Mouse (Mus musculus) heart, embryonic 12.5 days (tissue): ENCODE results near the gene Ank2. TPM values are rescaled to one million over a fixed set of nuclear protein-coding genes. Genes with fewer than 3 reads are reported as not detected.

ENCODE experiments used
- ATAC-seq: fragments of 200-750 bp; cut with Nextera tagmentation; 2 replicates; pipeline ENCODE4 v1.8.0; 2017; ENCODE audit warnings: moderate TSS enrichment, moderate library complexity; ENCODE audit not compliant: insufficient number of reproducible peaks, low FRiP score
- H3K27ac ChIP-seq: fragments of 300-500 bp; sonication (generic); 2 replicates; pipeline ENCODE4 v1.5.1; 2016; ENCODE audit warnings: mild to moderate bottlenecking, moderate library complexity; ENCODE audit not compliant: poor library complexity, severe bottlenecking
- H3K27me3 ChIP-seq: fragments of 300-500 bp; sonication (generic); replicated peaks from 2 replicates; pipeline ENCODE4 v1.6.1; 2016; ENCODE audit warnings: mild to moderate bottlenecking, moderate library complexity
- H3K36me3 ChIP-seq: fragments of 300-500 bp; sonication (generic); 2 replicates; pipeline ENCODE4 v1.6.1; 2016; ENCODE audit warnings: mild to moderate bottlenecking, moderate library complexity
- H3K4me1 ChIP-seq: fragments of 300-500 bp; sonication (generic); replicated peaks from 2 replicates; pipeline ENCODE4 v1.6.1; 2016; ENCODE audit warnings: mild to moderate bottlenecking
- H3K4me2 ChIP-seq: fragments of 300-500 bp; sonication (generic); 2 replicates; pipeline ENCODE4 v1.6.1; 2016; ENCODE audit warnings: mild to moderate bottlenecking, moderate library complexity
- H3K4me3 ChIP-seq: fragments of 300-500 bp; sonication (generic); 2 replicates; pipeline ENCODE4 v1.5.1; 2016; ENCODE audit warnings: mild to moderate bottlenecking
- H3K9ac ChIP-seq: fragments of 300-500 bp; sonication (generic); 2 replicates; pipeline ENCODE4 v1.6.1; 2016; ENCODE audit warnings: mild to moderate bottlenecking, moderate library complexity
- H3K9me3 ChIP-seq: fragments of 300-500 bp; sonication (generic); replicated peaks from 2 replicates; pipeline ENCODE4 v1.6.1; 2016; ENCODE audit warnings: mild to moderate bottlenecking, moderate library complexity
- WGBS: fragments of 180-500 bp; shearing (Covaris S2); methylation state at CpG from one replicate; pipeline ENCODE4 v1.1.7; 2016; 5-methylcytosine and 5-hydroxymethylcytosine counted together
- polyA plus RNA-seq: library from polyadenylated mRNA; unstranded; fragments of >200 nt; fragmentation: Nextera tagmentation; extraction: Ambion mirVana; gene quantifications from 2 replicates; pipeline ENCODE4 v1.2.1, GENCODE M21; 2016

Ank2 gene
- polyA plus RNA-seq, 1 experiment from 2014 or later: 42.5 TPM

DNA sequence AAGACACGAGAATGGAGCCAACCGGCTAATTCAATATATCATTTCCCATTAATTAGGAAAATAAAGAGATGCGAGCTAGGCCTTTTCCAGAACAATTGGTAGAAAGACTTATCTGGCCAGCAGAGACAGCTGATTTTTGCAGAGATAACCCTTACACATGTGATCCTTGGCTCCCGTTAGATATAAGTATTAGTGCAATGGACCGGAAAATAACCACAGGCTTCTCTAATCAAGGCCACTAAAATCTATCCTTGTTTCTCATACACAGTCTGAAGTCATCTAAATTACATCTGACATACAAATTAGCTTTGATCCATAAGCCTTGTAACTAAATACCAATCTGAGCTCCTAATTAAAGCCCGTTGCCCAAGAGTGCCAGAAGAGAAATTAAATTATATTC, 181.5 kb downstream of the Ank2 start:
- no peak overlapping the region for H3K9ac ChIP-seq
- ATAC-seq: no peak
- H3K4me3 ChIP-seq: no peak overlapping the region
- no peaks in the 10 kb centered on the region for H3K4me1 ChIP-seq
- WGBS: 88% methylated on average over 6 of the region's 6 CpGs
- H3K27ac ChIP-seq: no peak overlapping the region
- H3K36me3 ChIP-seq: no peaks in the 10 kb centered on the region
- H3K9me3 ChIP-seq: no peaks in the 10 kb centered on the region
- no peak overlapping the region for H3K4me2 ChIP-seq
- H3K27me3 ChIP-seq: no peaks in the 10 kb centered on the region

DNA sequence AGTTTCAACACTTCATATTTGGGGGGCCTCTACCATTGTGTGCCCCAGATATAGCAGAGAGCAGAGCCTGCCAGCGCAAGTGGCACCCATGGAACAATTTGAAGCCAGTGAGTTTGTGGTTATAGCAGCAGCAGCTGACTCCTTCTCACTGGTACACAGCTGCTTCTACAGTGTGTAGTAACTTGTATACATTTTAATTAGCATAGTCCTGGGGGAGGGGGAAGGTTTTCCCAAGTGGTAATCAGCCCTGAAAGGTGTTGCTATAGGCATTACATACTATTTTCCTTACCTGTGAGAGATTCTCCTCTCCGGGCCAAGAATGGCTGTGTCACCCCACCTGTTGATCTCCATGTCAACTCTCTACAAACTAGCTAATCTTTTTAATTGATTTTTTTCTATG, 182.4 kb downstream of the Ank2 start:
- H3K4me3 ChIP-seq: no peak overlapping the region
- H3K4me2 ChIP-seq: no peak overlapping the region
- ATAC-seq: no peak
- H3K9me3 ChIP-seq: no peaks in the 10 kb centered on the region
- H3K36me3 ChIP-seq: no peaks in the 10 kb centered on the region
- H3K4me1 ChIP-seq: no peaks in the 10 kb centered on the region
- H3K27ac ChIP-seq: no peak overlapping the region
- no peak overlapping the region for H3K9ac ChIP-seq
- WGBS: 92% methylated on average over 2 of the region's 2 CpGs
- no peaks in the 10 kb centered on the region for H3K27me3 ChIP-seq

DNA sequence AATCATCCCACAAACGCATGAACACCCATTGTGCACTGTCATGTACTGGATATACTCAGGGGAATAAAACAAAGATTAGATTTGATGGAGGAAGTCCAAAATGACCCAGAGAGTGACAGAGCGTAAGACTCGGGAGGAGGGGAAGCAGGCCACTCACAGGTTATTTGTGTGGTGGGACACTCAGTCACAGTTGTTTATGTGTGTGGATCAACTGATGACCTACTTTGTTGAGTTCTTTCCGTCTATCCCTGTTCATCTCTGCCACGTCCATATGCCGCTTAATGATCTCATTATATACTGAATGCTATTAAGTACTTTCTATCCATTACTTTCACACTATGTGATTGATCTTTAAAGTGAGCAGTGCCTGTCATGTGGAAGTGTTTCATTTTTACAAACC, 187.6 kb downstream of the Ank2 start:
- no peak overlapping the region for H3K4me2 ChIP-seq
- no peaks in the 10 kb centered on the region for H3K27me3 ChIP-seq
- ATAC-seq: no peak
- no peaks in the 10 kb centered on the region for H3K9me3 ChIP-seq
- no peak overlapping the region for H3K9ac ChIP-seq
- H3K36me3 ChIP-seq: no peaks in the 10 kb centered on the region
- no peak overlapping the region for H3K27ac ChIP-seq
- no peak overlapping the region for H3K4me3 ChIP-seq
- WGBS: 82% methylated on average over 6 of the region's 6 CpGs
- H3K4me1 ChIP-seq: no peaks in the 10 kb centered on the region

DNA sequence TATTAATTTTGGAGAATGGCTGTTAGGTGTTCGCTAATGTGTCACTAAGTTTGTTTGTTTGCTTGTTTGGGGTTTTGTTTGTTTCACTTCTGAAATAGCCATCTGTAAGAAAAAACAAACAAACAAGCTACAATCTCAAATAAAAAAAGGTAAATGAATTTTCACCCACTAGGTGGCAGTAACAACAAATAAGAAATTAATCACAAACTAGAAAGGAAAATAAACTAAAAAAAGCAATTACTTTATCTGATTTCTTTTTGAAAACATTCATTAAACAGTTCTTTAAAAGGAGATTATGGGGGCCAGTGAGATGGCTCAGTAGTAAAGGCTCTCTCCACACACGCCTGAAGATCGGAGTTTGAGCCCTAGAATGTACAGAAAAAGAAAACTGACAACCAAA, 189.1 kb downstream of the Ank2 start:
- H3K27ac ChIP-seq: no peak overlapping the region
- WGBS: 76% methylated on average over 3 of the region's 3 CpGs
- H3K36me3 ChIP-seq: no peaks in the 10 kb centered on the region
- H3K4me3 ChIP-seq: no peak overlapping the region
- no peak for ATAC-seq
- H3K4me2 ChIP-seq: no peak overlapping the region
- H3K27me3 ChIP-seq: no peaks in the 10 kb centered on the region
- H3K4me1 ChIP-seq: no peaks in the 10 kb centered on the region
- no peaks in the 10 kb centered on the region for H3K9me3 ChIP-seq
- H3K9ac ChIP-seq: no peak overlapping the region

DNA sequence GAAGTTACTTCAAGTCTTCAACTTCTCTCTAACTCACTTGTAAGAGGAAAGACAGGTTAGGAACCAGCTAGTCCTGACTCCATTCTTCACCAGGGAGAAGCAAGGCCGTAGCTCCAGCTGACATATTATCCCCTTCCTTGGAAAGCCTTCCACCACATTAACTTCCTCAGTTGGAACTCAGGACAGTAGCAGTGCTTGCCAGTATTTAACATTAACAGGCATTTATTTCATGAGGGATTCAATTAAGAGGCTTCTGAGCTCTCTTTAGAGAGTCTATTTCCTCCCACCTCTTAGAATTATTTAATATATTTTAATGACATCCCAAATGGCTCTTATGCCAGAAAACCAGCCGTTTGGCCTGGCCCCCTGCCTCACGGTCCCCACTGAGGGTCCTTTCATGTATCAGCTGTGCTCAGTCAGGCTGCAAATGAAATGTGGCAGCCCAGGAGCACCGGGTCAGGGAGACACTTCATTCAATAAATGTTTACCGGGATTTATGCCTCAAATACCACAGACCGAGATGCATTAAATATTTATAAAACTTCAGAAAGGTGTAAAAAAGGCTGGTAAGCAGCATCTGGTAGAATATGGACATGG, 195.1 kb downstream of the Ank2 start:
- no peaks in the 10 kb centered on the region for H3K27me3 ChIP-seq
- no peak overlapping the region for H3K9ac ChIP-seq
- no peak overlapping the region for H3K4me2 ChIP-seq
- H3K9me3 ChIP-seq: no peaks in the 10 kb centered on the region
- no peaks in the 10 kb centered on the region for H3K36me3 ChIP-seq
- WGBS: 71% methylated on average over 6 of the region's 6 CpGs
- H3K27ac ChIP-seq: no peak overlapping the region
- no peak for ATAC-seq
- no peaks in the 10 kb centered on the region for H3K4me1 ChIP-seq
- H3K4me3 ChIP-seq: no peak overlapping the region

DNA sequence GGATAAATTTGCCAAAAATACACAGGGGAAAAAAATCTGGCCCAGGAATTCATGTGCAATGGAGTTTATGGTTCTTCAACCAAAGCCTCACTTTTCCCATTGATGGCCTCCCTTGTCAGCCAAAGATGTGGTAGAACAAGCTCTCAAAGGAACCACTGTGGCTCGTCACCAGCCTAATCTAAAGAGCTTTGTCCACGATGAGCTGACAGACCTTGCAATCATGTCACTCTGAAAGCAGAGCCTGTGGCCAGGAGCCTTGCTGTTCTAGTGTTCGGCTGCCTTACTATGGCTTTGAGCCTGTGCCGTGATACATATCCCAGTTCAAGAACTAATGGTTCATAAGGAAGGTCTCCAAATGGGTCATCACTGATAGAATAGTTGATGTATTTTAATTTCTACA, 196.1 kb downstream of the Ank2 start:
- Histone ChIP-seq H3K4me3 (no peak overlapping the region), H3K9ac (no peak overlapping the region), H3K9me3 (no peaks in the 10 kb centered on the region), H3K36me3 (no peaks in the 10 kb centered on the region), H3K4me1 (no peaks in the 10 kb centered on the region), H3K4me2 (no peak overlapping the region), H3K27me3 (no peaks in the 10 kb centered on the region), H3K27ac (no peak overlapping the region)
- ATAC-seq: no peak
- 59% methylated on average over 4 of the region's 4 CpGs for WGBS

DNA sequence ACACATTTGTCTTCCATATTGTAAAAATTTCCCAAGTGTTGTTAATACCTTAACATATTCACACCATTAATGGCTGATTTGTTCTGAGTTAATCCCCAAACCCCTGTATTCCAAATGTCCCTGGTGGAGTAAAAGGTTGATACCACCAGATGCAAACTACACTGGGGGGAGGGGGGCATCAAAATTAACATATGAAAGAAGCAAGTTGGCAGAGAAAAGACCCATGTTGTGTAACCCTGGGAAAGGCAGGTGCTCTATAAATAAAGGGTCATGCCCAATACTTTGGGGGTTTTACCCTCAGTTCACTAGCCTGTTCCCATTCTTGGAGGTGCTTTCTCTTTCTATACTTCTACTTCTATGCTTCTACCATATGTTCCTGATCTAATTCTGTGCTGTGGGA, 198.4 kb downstream of the Ank2 start:
- peaks cover 12% of the 10 kb centered on the region for H3K4me1 ChIP-seq
- no peak overlapping the region for H3K4me3 ChIP-seq
- no peak overlapping the region for H3K4me2 ChIP-seq
- no peaks in the 10 kb centered on the region for H3K9me3 ChIP-seq
- ATAC-seq: no peak
- no peak overlapping the region for H3K9ac ChIP-seq
- H3K27me3 ChIP-seq: no peaks in the 10 kb centered on the region
- no peak overlapping the region for H3K27ac ChIP-seq
- H3K36me3 ChIP-seq: no peaks in the 10 kb centered on the region

DNA sequence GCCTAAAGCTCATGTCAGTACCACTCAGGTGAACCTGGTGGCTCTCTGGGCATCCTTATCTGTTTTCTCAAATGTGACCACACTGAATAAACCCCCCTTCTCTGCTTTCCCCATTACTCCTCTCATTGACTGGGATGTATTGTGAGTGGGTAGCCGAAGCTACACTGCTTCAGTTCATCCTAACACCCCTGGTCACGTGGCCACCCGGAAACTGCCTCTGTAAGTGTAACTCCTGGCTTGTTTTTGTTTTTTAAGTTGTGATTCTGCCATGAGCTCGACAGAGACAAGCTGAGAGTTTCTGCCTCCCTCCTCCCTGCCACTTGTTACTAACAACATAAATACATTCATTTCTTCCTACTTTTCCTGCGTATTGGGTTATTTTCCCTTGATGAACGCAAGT, 203.2 kb downstream of the Ank2 start:
- no peaks in the 10 kb centered on the region for H3K9me3 ChIP-seq
- no peak overlapping the region for H3K4me3 ChIP-seq
- H3K27me3 ChIP-seq: no peaks in the 10 kb centered on the region
- H3K4me2 ChIP-seq: peak overlapping the region; percentile 42
- H3K4me1 ChIP-seq: peaks cover 21% of the 10 kb centered on the region
- peak overlapping the region; percentile 18; the same call in 1 of the 2 replicates for H3K27ac ChIP-seq
- no peaks in the 10 kb centered on the region for H3K36me3 ChIP-seq
- 49% methylated on average over 6 of the region's 6 CpGs for WGBS
- no peak overlapping the region for H3K9ac ChIP-seq
- ATAC-seq: no peak

DNA sequence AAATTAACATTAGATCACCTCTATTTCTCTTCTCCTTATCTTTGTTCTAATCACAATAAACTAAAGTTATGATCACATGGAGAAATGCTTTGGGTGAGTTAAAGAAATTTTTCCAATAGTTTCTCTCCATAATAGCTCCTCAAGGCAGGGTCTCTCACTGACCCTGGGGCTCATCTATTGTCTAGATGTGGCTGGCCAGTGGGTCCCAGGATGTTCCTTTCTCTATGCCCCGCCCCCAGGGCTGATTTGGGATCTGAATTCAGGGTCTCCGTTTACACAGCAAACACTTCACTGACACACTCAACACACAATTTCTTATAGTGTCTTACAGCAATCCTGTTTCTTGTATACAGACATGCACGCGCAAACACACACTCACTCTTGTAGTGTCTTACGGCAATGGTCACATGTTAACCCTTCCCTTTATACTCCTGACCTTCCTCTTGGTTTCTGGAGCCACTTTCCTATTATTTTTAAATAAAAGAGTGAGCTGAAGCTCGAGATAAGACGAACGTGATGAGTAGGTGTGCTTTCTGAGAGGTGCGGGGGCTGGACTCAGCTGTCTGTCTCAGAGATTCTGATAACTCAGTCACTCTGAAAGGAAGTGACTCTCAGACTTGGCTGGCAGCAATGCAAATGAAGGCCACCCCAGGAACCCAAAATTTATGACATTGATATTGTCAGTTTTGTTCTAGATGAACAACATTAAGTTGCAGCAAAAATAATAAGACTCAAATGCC, 204.4 kb downstream of the Ank2 start:
- H3K36me3 ChIP-seq: no peaks in the 10 kb centered on the region
- ATAC-seq: no peak
- no peak overlapping the region for H3K27ac ChIP-seq
- WGBS: 53% methylated on average over 9 of the region's 9 CpGs
- H3K9me3 ChIP-seq: no peaks in the 10 kb centered on the region
- H3K27me3 ChIP-seq: no peaks in the 10 kb centered on the region
- no peak overlapping the region for H3K4me2 ChIP-seq
- H3K4me3 ChIP-seq: no peak overlapping the region
- no peak overlapping the region for H3K9ac ChIP-seq
- peaks cover 21% of the 10 kb centered on the region for H3K4me1 ChIP-seq

DNA sequence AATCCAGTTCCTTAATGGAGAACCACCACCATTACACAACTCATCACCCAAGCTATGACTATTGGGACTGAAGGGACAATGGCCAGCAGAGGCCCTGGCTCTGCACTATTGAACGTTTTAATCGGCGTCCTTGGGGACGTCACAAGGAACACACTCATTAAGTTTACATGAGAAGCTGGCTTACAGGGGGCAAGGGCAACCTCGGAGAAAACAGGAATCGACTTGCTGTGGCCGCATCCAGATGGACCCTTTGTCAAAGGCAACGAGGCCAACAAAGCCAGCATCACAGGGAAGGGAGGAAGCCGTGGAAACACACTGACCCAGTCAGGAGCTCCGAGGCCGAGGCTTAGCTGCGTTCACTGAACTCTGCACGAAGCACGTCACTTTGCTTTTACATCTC, 205.1 kb downstream of the Ank2 start:
- H3K9ac ChIP-seq: no peak overlapping the region
- peaks cover 21% of the 10 kb centered on the region for H3K4me1 ChIP-seq
- H3K27me3 ChIP-seq: no peaks in the 10 kb centered on the region
- WGBS: 85% methylated on average over 14 of the region's 14 CpGs
- no peak overlapping the region for H3K4me3 ChIP-seq
- no peaks in the 10 kb centered on the region for H3K36me3 ChIP-seq
- no peak overlapping the region for H3K27ac ChIP-seq
- H3K9me3 ChIP-seq: no peaks in the 10 kb centered on the region
- ATAC-seq: no peak
- no peak overlapping the region for H3K4me2 ChIP-seq

DNA sequence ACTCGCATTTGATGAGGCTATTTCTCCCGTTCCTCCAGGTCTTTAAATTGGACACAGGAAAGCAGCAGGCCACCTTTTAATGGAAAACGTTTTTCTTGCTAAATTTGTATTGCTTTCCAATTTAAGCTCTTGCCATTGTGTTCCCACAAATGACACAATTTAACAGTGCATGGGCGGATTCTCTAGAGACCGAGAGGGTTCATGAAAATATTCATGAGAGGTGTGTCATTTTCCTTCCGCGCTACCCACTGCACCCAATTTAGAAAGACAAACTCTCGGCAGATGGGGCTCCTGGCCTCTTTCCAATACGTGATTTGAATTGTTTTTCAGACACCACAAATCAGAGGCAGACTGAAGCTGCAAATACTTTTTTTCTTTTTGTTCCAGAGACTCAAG, 205.7 kb downstream of the Ank2 start:
- no peaks in the 10 kb centered on the region for H3K27me3 ChIP-seq
- H3K4me2 ChIP-seq: no peak overlapping the region
- peaks cover 21% of the 10 kb centered on the region for H3K4me1 ChIP-seq
- 79% methylated on average over 9 of the region's 9 CpGs for WGBS
- H3K36me3 ChIP-seq: no peaks in the 10 kb centered on the region
- no peaks in the 10 kb centered on the region for H3K9me3 ChIP-seq
- no peak overlapping the region for H3K4me3 ChIP-seq
- no peak overlapping the region for H3K27ac ChIP-seq
- no peak for ATAC-seq
- H3K9ac ChIP-seq: no peak overlapping the region
